Mouse (Mus musculus): Measurements from ENCODE around the gene Pax5.
A peak's percentile ranks its signal among the peaks of the same experiment; 100 is the strongest.
"Not testable (repeated sequence)": the region's sequence is repeated elsewhere in the genome, so short reads cannot be mapped to it uniquely, and the experiment has no call there.

Gene Pax5

GRCm38 (mm10) chr4:44709740-44710700 lies at the start of gene Pax5:
Pax5 (minus strand) TSS chr4:44710487.
- no peak for DNase-seq

GRCm38 (mm10) chr4:44757131-44757530 lies 46.8 kb upstream of the Pax5 start:
- not testable (repeated sequence) for DNase-seq

- peak; percentile 87 to 88 for DNase-seq
Observed at GRCm38 (mm10) chr4:44756134-44756951, 46.1 kb upstream of the Pax5 start.

- DNase-seq, result no peak
Observed at GRCm38 (mm10) chr4:44755553-44756133, 45.4 kb upstream of the Pax5 start, which contains the start of gene Zcchc7. Zcchc7 (plus strand) TSS chr4:44755877.

GRCm38 (mm10) chr4:44740471-44740870 lies 30.2 kb upstream of the Pax5 start:
- DNase-seq, result no peak

GRCm38 (mm10) chr4:44721237-44721636 lies 10.9 kb upstream of the Pax5 start:
- no peak for DNase-seq

- DNase-seq, result no peak
Observed at GRCm38 (mm10) chr4:44720046-44720445, 9.8 kb upstream of the Pax5 start.

- DNase-seq, result no peak
Observed at GRCm38 (mm10) chr4:44717676-44718075, 7.4 kb upstream of the Pax5 start.

- no peak for DNase-seq
Observed at GRCm38 (mm10) chr4:44716391-44716790, 6.1 kb upstream of the Pax5 start.

- DNase-seq, result no peak
Observed at GRCm38 (mm10) chr4:44715621-44716160, 5.4 kb upstream of the Pax5 start.

- DNase-seq, result peak; percentile 49 to 60
Observed at GRCm38 (mm10) chr4:44714111-44714621, 3.9 kb upstream of the Pax5 start.

- DNase-seq, result peak in 1 of 2 experiments; percentile 59
Observed at GRCm38 (mm10) chr4:44713554-44714051, 3.3 kb upstream of the Pax5 start.

GRCm38 (mm10) chr4:44712786-44713553 lies 2.7 kb upstream of the Pax5 start:
- DNase-seq, result peak; percentile 77 to 79

- DNase-seq, result peak; percentile 42 to 52
Observed at GRCm38 (mm10) chr4:44712051-44712700, 1.9 kb upstream of the Pax5 start.

GRCm38 (mm10) chr4:44711136-44711900 lies 1.0 kb upstream of the Pax5 start:
- peak in 1 of 2 experiments; percentile 72 for DNase-seq

GRCm38 (mm10) chr4:44710701-44711097 lies 412 bp upstream of the Pax5 start:
- peak; percentile 89 to 90 for DNase-seq

GRCm38 (mm10) chr4:44709091-44709695 lies 1.1 kb downstream of the Pax5 start:
- peak; percentile 51 to 57 for DNase-seq

GRCm38 (mm10) chr4:44708311-44708710 lies 2.0 kb downstream of the Pax5 start:
- DNase-seq, result no peak

- no peak for DNase-seq
Observed at GRCm38 (mm10) chr4:44706865-44707264, 3.4 kb downstream of the Pax5 start.

- peak; percentile 77 to 78 for DNase-seq
Observed at GRCm38 (mm10) chr4:44705967-44706366, 4.3 kb downstream of the Pax5 start.
